Mouse (Mus musculus) hindbrain, embryonic 15.5 days (tissue): ENCODE measurements around the gene Scd4. TPM values are rescaled to one million over a fixed set of nuclear protein-coding genes. Genes with fewer than 3 reads are reported as not detected.
A peak's percentile ranks its signal among the peaks of the same experiment; 100 is the strongest.
"Not testable (repeated sequence)": the region's sequence is repeated elsewhere in the genome, so short reads cannot be mapped to it uniquely, and the experiment has no call there.

Experiments used
- ATAC-seq: fragments of 200-750 bp; cut with Nextera tagmentation; 2 replicates; pipeline ENCODE4 v1.8.0; 2017; ENCODE audit warnings: low read depth, moderate number of reproducible peaks, moderate TSS enrichment; ENCODE audit not compliant: low FRiP score
- H3K27ac ChIP-seq: fragments of 300-500 bp; sonication (generic); replicated peaks from 2 replicates; pipeline ENCODE4 v1.5.1; 2015; ENCODE audit warnings: mild to moderate bottlenecking, inconsistent platforms
- H3K27me3 ChIP-seq: fragments of 300-500 bp; sonication (generic); 2 replicates; pipeline ENCODE4 v1.6.1; 2015; ENCODE audit warnings: control low read depth, inconsistent platforms
- H3K36me3 ChIP-seq: fragments of 300-500 bp; sonication (generic); 2 replicates; pipeline ENCODE4 v1.6.1; 2015; ENCODE audit warnings: control low read depth, inconsistent platforms
- H3K4me1 ChIP-seq: fragments of 300-500 bp; sonication (generic); replicated peaks from 2 replicates; pipeline ENCODE4 v1.6.1; 2015; ENCODE audit warnings: control low read depth, inconsistent platforms
- H3K4me2 ChIP-seq: fragments of 300-500 bp; sonication (generic); 2 replicates; pipeline ENCODE4 v1.6.1; 2015; ENCODE audit warnings: moderate library complexity, mild to moderate bottlenecking, inconsistent platforms
- H3K4me3 ChIP-seq: fragments of 300-500 bp; sonication (generic); 2 replicates; pipeline ENCODE4 v1.5.1; 2015; ENCODE audit warnings: mild to moderate bottlenecking, inconsistent platforms
- H3K9ac ChIP-seq: fragments of 300-500 bp; sonication (generic); 2 replicates; pipeline ENCODE4 v1.6.1; 2015; ENCODE audit warnings: inconsistent platforms
- H3K9me3 ChIP-seq: fragments of 300-500 bp; sonication (generic); 2 replicates; pipeline ENCODE4 v1.6.1; 2016; ENCODE audit warnings: control low read depth, inconsistent platforms
- WGBS: fragments of 180-500 bp; shearing (Covaris S2); methylation state at CpG from one replicate; pipeline ENCODE4 v1.1.7; 2015; 5-methylcytosine and 5-hydroxymethylcytosine counted together
- polyA plus RNA-seq: library from polyadenylated mRNA; unstranded; fragments of >200 nt; fragmentation: Nextera tagmentation; extraction: Ambion mirVana; gene quantifications from 2 replicates; pipeline ENCODE4 v1.2.1, GENCODE M21; 2015

Scd4 gene
- polyA plus RNA-seq, 1 experiment from 2014 or later = 0.12 TPM

- H3K4me2 ChIP-seq, H3K4me3 ChIP-seq, H3K27me3 ChIP-seq, H3K27ac ChIP-seq, H3K4me1 ChIP-seq, H3K9ac ChIP-seq, H3K36me3 ChIP-seq, H3K9me3 ChIP-seq: not testable (repeated sequence)
- ATAC-seq = 0 out of 2 replicates have a peak, but pooled peaks have one; percentile 19
- WGBS = 48% methylated on average over 10 of the region's 10 CpGs
Measured at GRCm38 (mm10) chr19:44367076-44367475, 34.2 kb downstream of the Scd4 start.

GRCm38 (mm10) chr19:44369371-44369770, 36.5 kb downstream of the Scd4 start:
- H3K27ac ChIP-seq = no peak overlapping the region
- H3K27me3 ChIP-seq = no peaks in the 10 kb centered on the region
- no peak overlapping the region for H3K9ac ChIP-seq
- H3K9me3 ChIP-seq = no peaks in the 10 kb centered on the region
- no peak overlapping the region for H3K4me3 ChIP-seq
- H3K4me1 ChIP-seq = 0 out of 2 replicates have a peak, but pooled peaks cover 4% of the 10 kb centered on the region
- no peak overlapping the region for H3K4me2 ChIP-seq
- WGBS = 68% methylated on average over 8 of the region's 8 CpGs
- no peak for ATAC-seq
- no peaks in the 10 kb centered on the region for H3K36me3 ChIP-seq

GRCm38 (mm10) chr19:44370231-44370630, 37.3 kb downstream of the Scd4 start:
- H3K4me1 ChIP-seq = 0 out of 2 replicates have a peak, but pooled peaks cover 4% of the 10 kb centered on the region
- H3K4me3 ChIP-seq = no peak overlapping the region
- 80% methylated on average over 5 of the region's 5 CpGs for WGBS
- no peaks in the 10 kb centered on the region for H3K36me3 ChIP-seq
- no peak overlapping the region for H3K27ac ChIP-seq
- no peaks in the 10 kb centered on the region for H3K27me3 ChIP-seq
- no peak for ATAC-seq
- H3K4me2 ChIP-seq = no peak overlapping the region
- H3K9me3 ChIP-seq = no peaks in the 10 kb centered on the region
- H3K9ac ChIP-seq = no peak overlapping the region

GRCm38 (mm10) chr19:44372969-44373368, 40.1 kb downstream of the Scd4 start:
- no peak overlapping the region for H3K4me2 ChIP-seq
- H3K4me3 ChIP-seq = no peak overlapping the region
- H3K27me3 ChIP-seq = no peaks in the 10 kb centered on the region
- no peaks in the 10 kb centered on the region for H3K4me1 ChIP-seq
- WGBS = 23% methylated on average over 6 of the region's 6 CpGs
- no peak overlapping the region for H3K9ac ChIP-seq
- H3K9me3 ChIP-seq = no peaks in the 10 kb centered on the region
- no peak overlapping the region for H3K27ac ChIP-seq
- no peaks in the 10 kb centered on the region for H3K36me3 ChIP-seq
- ATAC-seq = peak; percentile 59; the same call in 1 of the 2 replicates

- no peak for ATAC-seq
- no peaks in the 10 kb centered on the region for H3K36me3 ChIP-seq
- no peaks in the 10 kb centered on the region for H3K27me3 ChIP-seq
- 10% methylated on average over 3 of the region's 3 CpGs for WGBS
- H3K27ac ChIP-seq = no peak overlapping the region
- no peak overlapping the region for H3K4me3 ChIP-seq
- H3K4me1 ChIP-seq = no peaks in the 10 kb centered on the region
- no peak overlapping the region for H3K4me2 ChIP-seq
- no peaks in the 10 kb centered on the region for H3K9me3 ChIP-seq
- H3K9ac ChIP-seq = no peak overlapping the region
Measured at GRCm38 (mm10) chr19:44376511-44376951, 43.6 kb downstream of the Scd4 start.

GRCm38 (mm10) chr19:44377629-44378375, 44.9 kb downstream of the Scd4 start:
- no peaks in the 10 kb centered on the region for H3K4me1 ChIP-seq
- H3K9me3 ChIP-seq = no peaks in the 10 kb centered on the region
- no peaks in the 10 kb centered on the region for H3K27me3 ChIP-seq
- H3K36me3 ChIP-seq = no peaks in the 10 kb centered on the region
- WGBS = 55% methylated on average over 5 of the region's 5 CpGs
- no peak overlapping the region for H3K9ac ChIP-seq
- no peak overlapping the region for H3K4me3 ChIP-seq
- no peak overlapping the region for H3K4me2 ChIP-seq
- no peak overlapping the region for H3K27ac ChIP-seq
- ATAC-seq = no peak

GRCm38 (mm10) chr19:44379090-44379489, 46.2 kb downstream of the Scd4 start:
- no peaks in the 10 kb centered on the region for H3K9me3 ChIP-seq
- H3K4me2 ChIP-seq = no peak overlapping the region
- no peak overlapping the region for H3K27ac ChIP-seq
- no peak for ATAC-seq
- no peak overlapping the region for H3K9ac ChIP-seq
- no peak overlapping the region for H3K4me3 ChIP-seq
- H3K4me1 ChIP-seq = no peaks in the 10 kb centered on the region
- no peaks in the 10 kb centered on the region for H3K27me3 ChIP-seq
- no peaks in the 10 kb centered on the region for H3K36me3 ChIP-seq

GRCm38 (mm10) chr19:44380065-44380464, 47.2 kb downstream of the Scd4 start:
- no peak overlapping the region for H3K27ac ChIP-seq
- no peak overlapping the region for H3K4me2 ChIP-seq
- no peaks in the 10 kb centered on the region for H3K9me3 ChIP-seq
- 90% methylated on average over 4 of the region's 4 CpGs for WGBS
- H3K4me1 ChIP-seq = no peaks in the 10 kb centered on the region
- H3K9ac ChIP-seq = no peak overlapping the region
- H3K4me3 ChIP-seq = no peak overlapping the region
- H3K36me3 ChIP-seq = no peaks in the 10 kb centered on the region
- H3K27me3 ChIP-seq = no peaks in the 10 kb centered on the region
- ATAC-seq = no peak

GRCm38 (mm10) chr19:44382682-44383321, 49.9 kb downstream of the Scd4 start:
- no peak overlapping the region for H3K4me2 ChIP-seq
- no peaks in the 10 kb centered on the region for H3K36me3 ChIP-seq
- H3K4me1 ChIP-seq = peaks cover under 1% of the 10 kb centered on the region
- no peaks in the 10 kb centered on the region for H3K27me3 ChIP-seq
- no peak overlapping the region for H3K9ac ChIP-seq
- no peaks in the 10 kb centered on the region for H3K9me3 ChIP-seq
- H3K27ac ChIP-seq = no peak overlapping the region
- 68% methylated on average over 12 of the region's 12 CpGs for WGBS
- no peak for ATAC-seq
- H3K4me3 ChIP-seq = no peak overlapping the region

- Histone ChIP-seq H3K27me3 (no peaks in the 10 kb centered on the region), H3K9me3 (no peaks in the 10 kb centered on the region), H3K9ac (no peak overlapping the region), H3K36me3 (no peaks in the 10 kb centered on the region), H3K4me3 (no peak overlapping the region), H3K4me2 (no peak overlapping the region), H3K27ac (no peak overlapping the region), H3K4me1 (peaks cover 15% of the 10 kb centered on the region)
- WGBS = 85% methylated on average over 6 of the region's 6 CpGs
- no peak for ATAC-seq
Measured at GRCm38 (mm10) chr19:44385887-44386498, 53.1 kb downstream of the Scd4 start.

- H3K27ac ChIP-seq = no peak overlapping the region
- no peaks in the 10 kb centered on the region for H3K36me3 ChIP-seq
- ATAC-seq = no peak
- no peaks in the 10 kb centered on the region for H3K27me3 ChIP-seq
- H3K9me3 ChIP-seq = no peaks in the 10 kb centered on the region
- H3K9ac ChIP-seq = no peak overlapping the region
- H3K4me1 ChIP-seq = peaks cover 15% of the 10 kb centered on the region
- no peak overlapping the region for H3K4me2 ChIP-seq
- H3K4me3 ChIP-seq = no peak overlapping the region
- WGBS = 94% methylated on average over 4 of the region's 4 CpGs
Measured at GRCm38 (mm10) chr19:44387089-44387671, 54.3 kb downstream of the Scd4 start.
